In the genomic region with DNA sequence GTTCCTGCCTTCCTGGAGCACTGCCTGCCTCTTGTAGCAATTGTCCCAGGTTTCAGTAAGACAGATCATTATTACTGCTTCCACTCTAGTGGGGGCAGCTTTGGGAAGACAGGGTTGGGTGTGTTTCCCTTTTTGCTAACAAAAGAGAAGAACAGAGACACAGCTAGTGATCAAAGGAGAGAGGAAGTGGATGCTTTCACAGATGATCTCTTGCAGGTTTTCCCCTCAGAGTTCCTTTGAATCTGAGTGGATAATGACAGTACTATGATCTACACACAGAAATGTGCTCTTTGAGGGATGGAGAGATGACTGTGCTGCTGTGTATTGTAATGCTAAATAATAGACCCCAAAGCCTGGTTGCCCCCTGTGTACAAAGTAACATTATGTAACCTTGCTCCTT, we compare ENCODE assay signal across 21 mouse cellular contexts. TPM values are rescaled to one million over a fixed set of nuclear protein-coding genes. Genes with fewer than 3 reads are reported as not detected.
DNase-seq lines count a peak whose midpoint lies in the region; ATAC-seq and TF ChIP-seq lines count a peak whose summit lies in the region.
"Had no signal": no experiment of that assay in that cellular context is flagged by ENCODE, and none has a peak within 500 bp of the region (broad histone marks: within the 10 kb centered on the region; RNA-seq: fewer than 3 reads in every experiment).

No protein-coding gene starts in this region.

- H3K79me2 ChIP-seq in MEL (ENCODE audit: control insufficient read depth, insufficient read depth, low read length, poor library complexity), result no peaks in the 10 kb centered on the region

- no peaks in the 10 kb centered on the region for H3K27me3 ChIP-seq in MEL (ENCODE audit: control insufficient read depth in 1 of 2, insufficient read depth in 2 of 2, low read length in 2 of 2)
- H3K27me3 ChIP-seq: embryonic facial prominence, embryonic 15.5 days; intestine, embryonic 15.5 days had no signal

- no peak overlapping the region for H3K9ac ChIP-seq in MEL (ENCODE audit: control insufficient read depth, low read depth, low read length, poor library complexity, severe bottlenecking)
- H3K9ac ChIP-seq: embryonic facial prominence, embryonic 15.5 days; hindbrain, embryonic 14.5 days; intestine, embryonic 15.5 days; liver, postnatal 0 days had no signal

- H3K27ac ChIP-seq in MEL (ENCODE audit: control insufficient read depth, low read depth, low read length), result no peak overlapping the region
- H3K27ac ChIP-seq: embryonic facial prominence, embryonic 15.5 days; heart, embryonic 10.5 days; hindbrain, embryonic 14.5 days; intestine, embryonic 15.5 days; layer of hippocampus, adult 2 months had no signal

- ATAC-seq in CD4-positive, CD25-positive, alpha-beta regulatory T cell, adult 4 months, result peak; percentile 68
- peak; percentile 33 for ATAC-seq in granulocyte monocyte progenitor cell, adult 5-6 weeks (replicated peaks; ENCODE audit: poor library complexity, severe bottlenecking)
- ATAC-seq: forebrain, embryonic 16.5 days; intestine, embryonic 15.5 days; liver, postnatal 0 days; lung, postnatal 0 days had no signal

- no peak for TF ChIP-seq EP300 in MEL (IDR thresholded peaks at IDR 0.05; ENCODE audit: low read depth in 1 of 2, low read length in 2 of 2)

- H3K36me3 ChIP-seq in MEL (ENCODE audit: control insufficient read depth in 1 of 2, insufficient read depth in 2 of 2, low read length in 2 of 2), result no peaks in the 10 kb centered on the region
- H3K36me3 ChIP-seq: embryonic facial prominence, embryonic 15.5 days; G1E; heart, embryonic 10.5 days; intestine, embryonic 15.5 days had no signal

- H3K4me3 ChIP-seq in MEL (ENCODE audit: control insufficient read depth in 1 of 2, insufficient read depth in 1 of 2, low read depth in 2 of 2, low read length in 2 of 2), result no peak overlapping the region
- H3K4me3 ChIP-seq: embryonic facial prominence, embryonic 15.5 days; heart, embryonic 10.5 days; intestine, embryonic 15.5 days; layer of hippocampus, adult 2 months had no signal

- intact Hi-C loops in gastrocnemius, postnatal 36 days (cut with DNase I), result no loop called here
- intact Hi-C loops in gastrocnemius, postnatal 14 days (cut with DNase I; ENCODE audit: low total_unique reads), result no loop called here

- TF ChIP-seq POLR2A in MEL (IDR thresholded peaks at IDR 0.05; ENCODE audit: control insufficient read depth in 1 of 2, insufficient read depth in 1 of 2, low read depth in 1 of 2, low read length in 2 of 2, poor library complexity in 1 of 2), result no peak

- no peak for TF ChIP-seq CTCF in MEL (IDR thresholded peaks at IDR 0.05 in 2 of 3, conservative IDR thresholded peaks at IDR 0.05 in 1 of 3; ENCODE audit: control insufficient read depth in 1 of 3, insufficient read depth in 1 of 3, low read depth in 2 of 3, low read length in 3 of 3, poor library complexity in 1 of 3, severe bottlenecking in 1 of 3)

- no peak for TF ChIP-seq RAD21 in MEL (IDR thresholded peaks at IDR 0.05; ENCODE audit: low read depth, low read length)

- no peaks in the 10 kb centered on the region for H3K4me1 ChIP-seq in MEL (ENCODE audit: control insufficient read depth in 1 of 2, insufficient read depth in 2 of 2, low read length in 2 of 2)
- H3K4me1 ChIP-seq: embryonic facial prominence, embryonic 15.5 days; heart, embryonic 10.5 days; intestine, embryonic 15.5 days had no signal

- DNase-seq in MEL (ENCODE audit: low read depth, low spot score), result peak; percentile 27
- DNase-seq in thymus, postnatal 0 days (ENCODE audit: low spot score), result peak; percentile 46
- DNase-seq in adrenal gland, adult 2 months, result no peak
- DNase-seq in cerebellum, adult 11-12 months, result no peak
- DNase-seq in gastrocnemius, postnatal 36 days, result no peak
- no peak for DNase-seq in gastrocnemius, postnatal 14 days
- DNase-seq: cerebellum, adult 2 months; heart, postnatal 4 days; kidney, adult 9 months; kidney, postnatal 25 days; liver, postnatal 0 days had no signal

- H3K9me3 ChIP-seq in MEL (replicated peaks; ENCODE audit: insufficient read depth, low read length), result no peaks in the 10 kb centered on the region
- H3K9me3 ChIP-seq: embryonic facial prominence, embryonic 15.5 days; heart, embryonic 10.5 days; intestine, embryonic 15.5 days had no signal

TF ChIP-seq in MEL, 35 proteins besides CTCF, POLR2A, EP300 and RAD21:
- TF ChIP-seq HCFC1 (IDR thresholded peaks at IDR 0.05; ENCODE audit: low read depth, low read length), result no peak
- TF ChIP-seq SIN3A (IDR thresholded peaks at IDR 0.05; ENCODE audit: low read length), result no peak
- no peak for TF ChIP-seq POLR2AphosphoS2 (IDR thresholded peaks at IDR 0.05; ENCODE audit: low read length)
- no peak for TF ChIP-seq ZMIZ1 (IDR thresholded peaks at IDR 0.05; ENCODE audit: low read depth, low read length)
- TF ChIP-seq ZKSCAN1 (IDR thresholded peaks at IDR 0.05; ENCODE audit: low read depth, low read length), result no peak
- TF ChIP-seq SMC3 (IDR thresholded peaks at IDR 0.05; ENCODE audit: low read depth, low read length), result no peak
- no peak for TF ChIP-seq TAL1 (IDR thresholded peaks at IDR 0.05; ENCODE audit: low read length)
- TF ChIP-seq E2F4 (IDR thresholded peaks at IDR 0.05; ENCODE audit: borderline replicate concordance, low read depth, low read length), result no peak
- no peak for TF ChIP-seq TBP (IDR thresholded peaks at IDR 0.05; ENCODE audit: low read depth, low read length)
- no peak for TF ChIP-seq CHD2 (IDR thresholded peaks at IDR 0.05; ENCODE audit: low read length)

RNA-seq across cellular contexts. Expression of a gene that starts 38.7 kb away (rescaled TPM):
- polyA plus RNA-seq in CD4-positive, CD25-positive, alpha-beta regulatory T cell, adult 4 months (2017; shearing (Covaris generic)), result 10 to 100 TPM; 81.0 to 99.7 TPM
- total RNA-seq in MEL (2012; rRNA removed), result 7.1 and 8.4 TPM in 2 replicates
- polyA plus RNA-seq in MEL (2012; ENCODE audit: insufficient read depth in 1 of 2, insufficient read length in 2 of 2, low read depth in 1 of 2, low replicate concordance in 2 of 2, missing spikeins in 1 of 2), result 10 to 100 TPM; 39.7 to 72.2 TPM
- 23.6 and 28.1 TPM in 2 replicates for total RNA-seq in granulocyte monocyte progenitor cell, adult 5-6 weeks (2014; fragmentation: Nextera tagmentation)
- total RNA-seq in granulocyte monocyte progenitor cell, adult 5-6 weeks (2017), result 6.9 and 8.9 TPM in 2 replicates
- polyA plus RNA-seq in thymus, postnatal 0 days (2015; fragmentation: Nextera tagmentation; extraction: Ambion mirVana), result 81.6 and 112 TPM in 2 replicates
- total RNA-seq in adrenal gland, adult 2 months (2021), result 10 to 100 TPM; 62.1 to 69.2 TPM
- polyA plus RNA-seq in adrenal gland, adult 2 months (2012; rRNA removed), result 80.7 and 83.2 TPM in 2 replicates
- 10 to 100 TPM; 16.4 to 18.0 TPM for total RNA-seq in gastrocnemius, postnatal 36 days (2021)
- total RNA-seq in gastrocnemius, postnatal 14 days (2021), result 10 to 100 TPM; 23.7 to 26.6 TPM

Comparison
In these comparisons a context has a peak if more than half of its experiments do, and no peak if none do; other contexts are left out.
1. DNase-seq: peak in MEL (single experiment) and thymus, postnatal 0 days (single experiment); none in adrenal gland, adult 2 months (single experiment), cerebellum, adult 11-12 months (single experiment), gastrocnemius, postnatal 36 days (0 of 2) and gastrocnemius, postnatal 14 days (single experiment).